Mouse (Mus musculus) CD4-positive helper T cell, adult 2 months (primary cell): ENCODE data around the gene Gm13283.
"Not testable (repeated sequence)": the region's sequence is repeated elsewhere in the genome, so short reads cannot be mapped to it uniquely, and the experiment has no call there.

Source experiments
- DNase-seq: peaks from one replicate; pipeline ENCODE4 v3.0.0-alpha.2; 2012; ENCODE audit warnings: low read depth, missing footprints, low spot score

The Gm13283 gene

GRCm38 (mm10) chr4:88762341-88762740 is 2.4 kb downstream of the Gm13283 start:
- DNase-seq = not testable (repeated sequence)

- peak; percentile 68 for DNase-seq
Observed at GRCm38 (mm10) chr4:88763384-88764018, 3.6 kb downstream of the Gm13283 start.

GRCm38 (mm10) chr4:88773534-88773933 is 13.6 kb downstream of the Gm13283 start, which contains the start of gene Gm13290:
TSS of gene Gm13290 (plus strand) at chr4:88773834.
- DNase-seq = not testable (repeated sequence)

GRCm38 (mm10) chr4:88776622-88777021 is 16.7 kb downstream of the Gm13283 start, which contains the start of gene Gm13289:
TSS of gene Gm13289 (plus strand) at chr4:88776922.
- DNase-seq = not testable (repeated sequence)

- not testable (repeated sequence) for DNase-seq
Observed at GRCm38 (mm10) chr4:88779550-88779949, 19.6 kb downstream of the Gm13283 start, which contains the start of gene Gm13272. TSS of gene Gm13272 (plus strand) at chr4:88779850.

- not testable (repeated sequence) for DNase-seq
Observed at GRCm38 (mm10) chr4:88780320-88780719, 20.4 kb downstream of the Gm13283 start.

GRCm38 (mm10) chr4:88781831-88782230 is 21.9 kb downstream of the Gm13283 start, which contains the start of gene Ifnz:
TSS of gene Ifnz (plus strand) at chr4:88782131.
- not testable (repeated sequence) for DNase-seq

GRCm38 (mm10) chr4:88782335-88782734 is 22.4 kb downstream of the Gm13283 start:
- DNase-seq = not testable (repeated sequence)

GRCm38 (mm10) chr4:88785409-88785808 is 25.5 kb downstream of the Gm13283 start, which contains the start of gene Gm13276:
TSS of gene Gm13276 (plus strand) at chr4:88785709.
- DNase-seq = not testable (repeated sequence)

GRCm38 (mm10) chr4:88788402-88788801 is 28.5 kb downstream of the Gm13283 start, which contains the start of gene Gm13277:
TSS of gene Gm13277 (plus strand) at chr4:88788632.
- not testable (repeated sequence) for DNase-seq

GRCm38 (mm10) chr4:88791250-88791649 is 31.3 kb downstream of the Gm13283 start, which contains the start of gene Gm13278:
TSS of gene Gm13278 (plus strand) at chr4:88791550.
- DNase-seq = not testable (repeated sequence)

- DNase-seq = not testable (repeated sequence)
Observed at GRCm38 (mm10) chr4:88793936-88794675, 34.2 kb downstream of the Gm13283 start, which contains the start of gene Gm13275. TSS of gene Gm13275 (plus strand) at chr4:88794487.

- not testable (repeated sequence) for DNase-seq
Observed at GRCm38 (mm10) chr4:88797097-88797496, 37.2 kb downstream of the Gm13283 start, which contains the start of gene Gm13279. TSS of gene Gm13279 (plus strand) at chr4:88797397.

- DNase-seq = not testable (repeated sequence)
Observed at GRCm38 (mm10) chr4:88799365-88799764, 39.4 kb downstream of the Gm13283 start, which contains the start of gene Gm13285. TSS of gene Gm13285 (plus strand) at chr4:88799665.

GRCm38 (mm10) chr4:88802954-88803353 is 43.0 kb downstream of the Gm13283 start, which contains the start of gene Gm13287:
TSS of gene Gm13287 (plus strand) at chr4:88803254.
- DNase-seq = not testable (repeated sequence)

GRCm38 (mm10) chr4:88805231-88805630 is 45.3 kb downstream of the Gm13283 start, which contains the start of gene Gm13288:
TSS of gene Gm13288 (plus strand) at chr4:88805531.
- DNase-seq = not testable (repeated sequence)

- not testable (repeated sequence) for DNase-seq
Observed at GRCm38 (mm10) chr4:88805761-88806160, 45.8 kb downstream of the Gm13283 start.
